Mouse (Mus musculus) E14TG2a.4 (cell line): ENCODE results near the gene Timm22.

Source experiments
- CTCF ChIP-seq: conservative IDR thresholded peaks from 2 replicates; pipeline ENCODE4 v1.5.1; 2014; ENCODE audit warnings: low read length
- NANOG ChIP-seq: IDR thresholded peaks from 2 replicates; pipeline ENCODE4 v1.6.1; 2014; ENCODE audit warnings: borderline replicate concordance, low read length, mixed read lengths
- POU5F1 ChIP-seq: IDR thresholded peaks from 2 replicates; pipeline ENCODE4 v1.6.1; 2014; ENCODE audit warnings: low read length, borderline replicate concordance

- TF ChIP-seq CTCF (no peak), NANOG (no peak), POU5F1 (no peak)
Measured at GRCm38 (mm10) chr11:76461696-76462095, 54.9 kb downstream of the Timm22 start.
